Comparison of ENCODE assay signal across 26 mouse cellular contexts in the genomic region with DNA sequence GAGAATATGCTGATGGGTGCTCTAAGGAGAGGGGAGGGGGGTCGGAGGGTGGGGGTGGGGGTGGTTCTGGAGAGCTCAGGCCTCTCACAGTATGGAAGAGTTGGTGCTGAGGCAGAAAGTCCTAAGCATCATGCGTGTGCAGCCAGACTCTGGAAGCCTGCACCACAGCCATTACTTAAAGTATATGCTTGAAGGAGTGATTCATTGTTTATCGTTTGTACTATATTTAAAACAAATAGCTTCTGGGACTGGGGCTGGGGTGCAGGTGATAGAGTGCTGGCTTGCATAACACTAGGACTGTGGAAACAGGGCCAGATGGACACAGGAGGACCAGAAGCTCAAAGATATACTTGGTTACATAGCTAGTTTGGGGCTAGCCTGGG. TPM values are rescaled to one million over a fixed set of nuclear protein-coding genes. Genes with fewer than 3 reads are reported as not detected.
DNase-seq lines count a peak whose midpoint lies in the region; ATAC-seq and TF ChIP-seq lines count a peak whose summit lies in the region.
"Had no signal": no experiment of that assay in that cellular context is flagged by ENCODE, and none has a peak within 500 bp of the region (broad histone marks: within the 10 kb centered on the region; RNA-seq: fewer than 3 reads in every experiment).

No protein-coding gene starts in this region.

- no peak for TF ChIP-seq CTCF in kidney, adult 2 months (conservative IDR thresholded peaks at IDR 0.05; ENCODE audit: insufficient read depth, insufficient read length, low read depth, low read length)

- 0 out of 2 replicates have a peak, but pooled peaks have one; percentile 5 for ATAC-seq in kidney, embryonic 14.5 days (ENCODE audit: low FRiP score, low TSS enrichment)
- no peak for ATAC-seq in midbrain, embryonic 11.5 days (ENCODE audit: low FRiP score)
- ATAC-seq in midbrain, embryonic 15.5 days (replicated peaks) = no peak
- ATAC-seq: activated CD4-positive, CD25-positive, alpha-beta regulatory T cell, adult 4 months; CD4-positive, CD25-positive, alpha-beta regulatory T cell, adult 4 months; forebrain, embryonic 14.5 days; Patski had no signal

- peaks cover 9% of the 10 kb centered on the region; the same call in 1 of the 2 replicates for H3K4me1 ChIP-seq in kidney, adult 2 months (ENCODE audit: control insufficient read depth, insufficient read depth, low read length)
- H3K4me1 ChIP-seq in kidney, embryonic 14.5 days (ENCODE audit: control insufficient read depth, insufficient read depth, low read length) = peaks cover under 1% of the 10 kb centered on the region; the same call in 1 of the 2 replicates
- H3K4me1 ChIP-seq in midbrain, embryonic 11.5 days (ENCODE audit: control insufficient read depth, insufficient read depth, low read length) = 0 out of 2 replicates have a peak, but pooled peaks cover under 1% of the 10 kb centered on the region
- peaks cover 6% of the 10 kb centered on the region for H3K4me1 ChIP-seq in midbrain, embryonic 15.5 days

- no peaks in the 10 kb centered on the region for H3K27me3 ChIP-seq in kidney, adult 2 months (replicated peaks; ENCODE audit: control insufficient read depth, insufficient read depth, low read length)
- H3K27me3 ChIP-seq in kidney, embryonic 14.5 days (ENCODE audit: control insufficient read depth, insufficient read depth, low read length) = no peaks in the 10 kb centered on the region
- no peaks in the 10 kb centered on the region for H3K27me3 ChIP-seq in midbrain, embryonic 11.5 days (ENCODE audit: control insufficient read depth, insufficient read depth, low read length)
- H3K27me3 ChIP-seq in midbrain, embryonic 15.5 days (replicated peaks) = no peaks in the 10 kb centered on the region
- H3K27me3 ChIP-seq: CH12.LX; embryonic facial prominence, embryonic 13.5 days; embryonic facial prominence, embryonic 15.5 days; forebrain, embryonic 12.5 days; Patski had no signal

- DNase-seq in kidney, adult 2 months = no peak
- DNase-seq in kidney, postnatal 36 days = no peak
- no peak for DNase-seq in kidney, postnatal 14 days
- peak; percentile 57 for DNase-seq in midbrain, embryonic 11.5 days (ENCODE audit: low spot score, missing footprints)
- DNase-seq in thymus, postnatal 4 days = no peak
- DNase-seq: B cell, adult 2 months; cerebellum, adult 11 months; cerebellum, adult 18-20 months; cerebellum, adult 8-10 months; cerebellum, adult 9-11 months; cerebellum, postnatal 14 days; cerebellum, postnatal 36 days; embryo, embryonic 11 days had no signal

- peak overlapping the region; percentile 56; the same call in 1 of the 2 replicates for H3K27ac ChIP-seq in kidney, adult 2 months (ENCODE audit: insufficient read depth, low read depth, low read length)
- no peak overlapping the region for H3K27ac ChIP-seq in kidney, embryonic 14.5 days (ENCODE audit: low read depth, low read length)
- no peak overlapping the region for H3K27ac ChIP-seq in midbrain, embryonic 11.5 days (ENCODE audit: low read depth, low read length)
- no peak overlapping the region for H3K27ac ChIP-seq in midbrain, embryonic 15.5 days
- H3K27ac ChIP-seq: embryonic facial prominence, embryonic 13.5 days; embryonic facial prominence, embryonic 15.5 days; forebrain, embryonic 10.5 days; forebrain, embryonic 12.5 days had no signal

- 42% methylated on average over 3 of the region's 3 CpGs for WGBS in kidney, adult 2 months
- 76% methylated on average over 3 of the region's 3 CpGs for WGBS in kidney, embryonic 14.5 days
- WGBS in midbrain, embryonic 11.5 days = 71% methylated on average over 3 of the region's 3 CpGs
- 80% methylated on average over 3 of the region's 3 CpGs for WGBS in midbrain, embryonic 15.5 days

- H3K4me2 ChIP-seq in kidney, embryonic 14.5 days (replicated peaks; ENCODE audit: low read depth, low read length) = no peak overlapping the region
- no peak overlapping the region for H3K4me2 ChIP-seq in midbrain, embryonic 11.5 days
- no peak overlapping the region for H3K4me2 ChIP-seq in midbrain, embryonic 15.5 days
- H3K4me2 ChIP-seq: embryonic facial prominence, embryonic 13.5 days; embryonic facial prominence, embryonic 15.5 days; forebrain, embryonic 12.5 days had no signal

- no peak for TF ChIP-seq POLR2A in kidney, adult 2 months (IDR thresholded peaks at IDR 0.05; ENCODE audit: low read depth, low read length)

- no peak overlapping the region for H3K9ac ChIP-seq in kidney, embryonic 14.5 days (ENCODE audit: low read depth, low read length)
- no peak overlapping the region for H3K9ac ChIP-seq in midbrain, embryonic 11.5 days (ENCODE audit: low read length)
- H3K9ac ChIP-seq in midbrain, embryonic 15.5 days = no peak overlapping the region
- H3K9ac ChIP-seq: embryonic facial prominence, embryonic 13.5 days; embryonic facial prominence, embryonic 15.5 days; forebrain, embryonic 12.5 days had no signal

- no peaks in the 10 kb centered on the region for H3K36me3 ChIP-seq in kidney, adult 2 months (ENCODE audit: control insufficient read depth, insufficient read depth, low read length)
- no peaks in the 10 kb centered on the region for H3K36me3 ChIP-seq in kidney, embryonic 14.5 days (ENCODE audit: control insufficient read depth, insufficient read depth, low read length)
- H3K36me3 ChIP-seq in midbrain, embryonic 11.5 days (ENCODE audit: control insufficient read depth, insufficient read depth, low read length) = no peaks in the 10 kb centered on the region
- no peaks in the 10 kb centered on the region for H3K36me3 ChIP-seq in midbrain, embryonic 15.5 days (replicated peaks)
- H3K36me3 ChIP-seq: embryonic facial prominence, embryonic 13.5 days; embryonic facial prominence, embryonic 15.5 days; forebrain, embryonic 10.5 days; forebrain, embryonic 12.5 days; G1E had no signal

- H3K9me3 ChIP-seq in kidney, embryonic 14.5 days (ENCODE audit: control insufficient read depth, low read length) = no peaks in the 10 kb centered on the region
- no peaks in the 10 kb centered on the region for H3K9me3 ChIP-seq in midbrain, embryonic 11.5 days (ENCODE audit: control insufficient read depth, low read length)
- no peaks in the 10 kb centered on the region for H3K9me3 ChIP-seq in midbrain, embryonic 15.5 days
- H3K9me3 ChIP-seq: embryonic facial prominence, embryonic 13.5 days; embryonic facial prominence, embryonic 15.5 days; forebrain, embryonic 10.5 days had no signal

- H3K4me3 ChIP-seq in kidney, adult 2 months (ENCODE audit: insufficient read depth, low read depth, low read length) = no peak overlapping the region
- H3K4me3 ChIP-seq in kidney, embryonic 14.5 days (ENCODE audit: low read length) = no peak overlapping the region
- no peak overlapping the region for H3K4me3 ChIP-seq in midbrain, embryonic 11.5 days (ENCODE audit: low read depth, low read length)
- no peak overlapping the region for H3K4me3 ChIP-seq in midbrain, embryonic 15.5 days
- H3K4me3 ChIP-seq: embryonic facial prominence, embryonic 13.5 days; embryonic facial prominence, embryonic 15.5 days; erythroblast, embryonic 14.5 days; forebrain, embryonic 10.5 days; forebrain, embryonic 12.5 days had no signal

RNA-seq across cellular contexts. Expression of a gene that starts 25.4 kb away (rescaled TPM):
- polyA plus RNA-seq in kidney, adult 2 months (2012; rRNA removed) = 87.8 and 93.2 TPM in 2 replicates
- 11.3 and 20.2 TPM in 2 replicates for polyA plus RNA-seq in kidney, embryonic 14.5 days (2014; fragmentation: Nextera tagmentation; extraction: Ambion mirVana)
- 4.9 and 5.0 TPM in 2 replicates for polyA plus RNA-seq in midbrain, embryonic 11.5 days (2014; fragmentation: Nextera tagmentation; extraction: Ambion mirVana)
- 13.4 and 15.1 TPM in 2 replicates for polyA plus RNA-seq in midbrain, embryonic 15.5 days (2015; fragmentation: Nextera tagmentation; extraction: Ambion mirVana)

RNA-seq across cellular contexts. Expression of a gene that starts 27.5 kb away (rescaled TPM):
- polyA plus RNA-seq in kidney, adult 2 months (2012; rRNA removed) = 57.2 and 59.8 TPM in 2 replicates
- polyA plus RNA-seq in kidney, embryonic 14.5 days (2014; fragmentation: Nextera tagmentation; extraction: Ambion mirVana) = 26.6 and 29.0 TPM in 2 replicates
- polyA plus RNA-seq in midbrain, embryonic 11.5 days (2014; fragmentation: Nextera tagmentation; extraction: Ambion mirVana) = 252 and 256 TPM in 2 replicates
- 56.2 and 69.1 TPM in 2 replicates for polyA plus RNA-seq in midbrain, embryonic 15.5 days (2015; fragmentation: Nextera tagmentation; extraction: Ambion mirVana)
